Mouse (Mus musculus) adrenal gland, postnatal 4 days (tissue): Measurements from ENCODE around the gene Rps6ka6. TPM values are rescaled to one million over a fixed set of nuclear protein-coding genes. Genes with fewer than 3 reads are reported as not detected.
A peak's percentile ranks its signal among the peaks of the same experiment; 100 is the strongest.

Experiments used
- DNase-seq, 2 experiments: peaks; one replicate each; pipeline ENCODE4 v3.0.0; 2021 to 2022; ENCODE audit warnings: low spot score in 2 of 2, mixed read lengths in 2 of 2
- long read RNA-seq, 2 experiments: library from polyadenylated mRNA; stranded (forward); transcript quantifications; one replicate each; pipeline ENCODE4 v2.0.0; 2021
- total RNA-seq, 2 experiments: library from RNA; stranded (reverse); gene quantifications; 2 replicates each; pipeline ENCODE4 v1.2.3; 2021

Rps6ka6 gene
- total RNA-seq = 1 to 10 TPM; 6.2 to 7.2 TPM
- long read RNA-seq, experiment 1 = 0 reads
- long read RNA-seq, experiment 2, full-length matches to known transcripts = 6 of 7 reads
- long read RNA-seq, experiment 2, partial matches to known transcripts = 1 of 7 reads
- long read RNA-seq, experiment 2, other reads (novel, unspliced or antisense) = 0 of 7 reads

GRCm38 (mm10) chrX:111537859-111538258 lies at the start of gene Rps6ka6:
Gene Rps6ka6 (minus strand): TSS chrX:111537959.
- no peak for DNase-seq

DNA sequence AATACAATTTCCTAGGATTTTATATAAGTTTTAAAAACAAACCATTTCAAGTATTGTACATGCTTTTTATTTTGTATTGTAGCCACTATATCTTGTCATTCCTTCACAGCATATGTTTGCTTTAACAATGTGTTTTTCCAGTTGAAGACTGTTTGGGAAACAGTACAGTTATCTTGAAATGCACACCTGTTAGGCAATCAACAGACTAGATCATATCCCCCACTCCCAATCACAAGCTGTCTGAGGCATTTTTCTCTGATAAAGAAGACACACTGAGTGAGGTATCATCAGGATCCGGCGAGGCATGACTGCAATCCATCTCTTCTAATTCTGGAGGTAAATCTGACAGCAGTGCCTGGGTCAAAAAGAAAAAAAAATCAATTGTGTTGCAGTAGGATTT lies 39.3 kb upstream of the Rps6ka6 start:
- no peak for DNase-seq

DNA sequence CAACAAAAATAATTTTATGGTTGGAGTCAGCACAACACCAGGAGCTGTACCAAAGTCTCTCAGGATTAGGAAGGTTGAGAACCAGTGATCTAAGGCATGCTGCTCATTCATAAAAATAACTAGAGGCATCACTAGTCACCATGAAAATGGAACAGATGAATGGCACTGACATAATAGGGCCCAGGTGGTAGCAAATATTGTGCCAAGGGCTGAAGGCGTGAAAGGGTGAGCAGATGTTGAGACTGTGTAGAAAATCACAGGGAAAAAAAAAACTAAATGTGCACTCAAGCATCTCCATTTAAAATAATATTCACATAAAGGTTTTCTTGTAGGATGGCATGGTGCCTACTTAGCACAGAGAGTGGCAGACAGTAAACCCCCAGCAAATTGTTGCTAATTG lies 19.6 kb downstream of the Rps6ka6 start:
- DNase-seq = no peak

DNA sequence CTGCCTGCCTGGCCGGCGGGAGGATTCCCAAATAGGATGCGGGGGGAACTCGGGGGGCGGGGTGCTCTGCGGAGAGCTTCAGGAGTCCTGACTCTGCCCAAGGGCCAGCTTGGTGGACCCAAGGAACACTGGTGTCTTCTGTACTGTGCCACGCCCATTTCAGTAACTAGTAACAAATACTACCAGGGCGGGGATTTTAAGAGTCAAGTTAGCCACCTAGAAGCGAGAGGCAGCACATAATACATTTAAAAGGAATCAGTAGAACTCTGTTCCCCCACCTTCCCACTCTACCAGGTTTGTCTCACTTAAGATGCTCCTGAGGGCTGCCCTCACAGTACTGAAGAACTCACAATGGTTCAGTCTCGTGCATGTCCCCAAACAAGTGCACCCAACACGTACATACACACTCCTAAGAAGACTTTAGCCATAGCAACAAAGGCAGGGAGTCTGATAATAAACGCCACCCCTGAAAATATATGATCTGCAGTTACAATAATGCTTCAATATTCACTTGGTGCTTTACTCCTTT lies 74.1 kb downstream of the Rps6ka6 start:
- no peak for DNase-seq

GRCm38 (mm10) chrX:111462833-111463564 lies 74.8 kb downstream of the Rps6ka6 start:
- peak in 1 of 2 experiments; percentile 3 for DNase-seq

GRCm38 (mm10) chrX:111462495-111462832 lies 75.3 kb downstream of the Rps6ka6 start:
- no peak for DNase-seq

DNA sequence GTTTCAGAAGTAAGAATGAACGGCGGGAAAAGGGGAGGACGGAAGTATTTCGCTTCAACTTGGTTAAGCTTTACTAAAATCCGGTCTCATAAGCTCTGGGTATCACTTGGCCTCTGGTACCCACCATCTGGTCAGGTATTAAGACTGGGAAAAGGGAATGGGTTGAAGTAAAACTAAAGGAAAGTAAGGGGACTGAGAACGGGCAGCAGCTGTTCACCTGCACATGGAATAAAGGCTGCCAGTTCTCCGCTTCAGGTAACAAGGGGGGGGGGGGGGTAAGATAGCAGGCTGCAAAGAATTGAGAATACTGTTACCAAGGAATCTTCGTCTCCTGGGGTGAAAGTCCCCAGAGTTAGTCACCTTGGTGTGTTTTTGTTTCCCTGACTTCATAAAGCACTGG lies 75.7 kb downstream of the Rps6ka6 start:
- DNase-seq = no peak

- DNase-seq = no peak
Measured at GRCm38 (mm10) chrX:111460166-111460565, 77.6 kb downstream of the Rps6ka6 start.

DNA sequence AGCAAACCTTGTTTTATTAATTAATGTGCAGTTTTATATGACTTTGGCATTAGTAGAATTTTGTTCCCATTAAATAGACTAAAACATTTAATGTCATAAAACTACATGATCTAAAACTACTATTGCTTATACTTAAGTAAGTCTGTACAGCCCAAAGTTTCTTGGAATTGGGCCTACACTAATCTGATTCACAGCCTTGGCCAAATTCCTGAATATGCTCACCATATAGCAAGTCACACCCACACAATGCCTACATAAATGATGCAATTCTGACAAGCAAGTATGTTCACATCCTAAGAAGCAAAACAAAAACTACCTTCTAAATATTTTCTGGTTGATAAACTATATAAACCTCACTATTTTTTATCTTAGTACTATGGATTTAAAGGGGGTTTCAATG lies 101.2 kb downstream of the Rps6ka6 start:
- DNase-seq = no peak

DNA sequence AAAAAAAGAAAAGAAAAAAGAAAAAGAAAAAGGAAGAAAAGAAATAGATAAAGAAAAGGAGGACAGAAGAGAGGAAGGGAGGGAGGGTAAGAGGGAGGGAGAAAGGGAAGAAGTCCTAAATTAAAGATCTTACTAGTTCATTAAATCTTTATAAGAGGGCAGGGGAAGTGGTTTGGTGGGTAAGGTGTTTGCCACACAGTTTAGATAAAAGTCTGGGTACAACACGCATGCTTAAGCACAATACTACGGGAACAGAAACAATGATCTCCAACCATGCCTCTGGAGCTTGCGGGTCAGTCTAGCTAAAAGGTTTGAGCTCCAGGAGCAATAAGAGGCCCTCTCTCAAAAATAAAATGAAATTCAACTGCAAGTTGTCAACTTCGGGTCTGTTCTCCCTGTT lies 123.0 kb downstream of the Rps6ka6 start:
- DNase-seq = no peak

- DNase-seq = no peak
Measured at GRCm38 (mm10) chrX:111404816-111405215, 132.9 kb downstream of the Rps6ka6 start.

- DNase-seq = no peak
Measured at GRCm38 (mm10) chrX:111377020-111377419, 160.7 kb downstream of the Rps6ka6 start.

DNA sequence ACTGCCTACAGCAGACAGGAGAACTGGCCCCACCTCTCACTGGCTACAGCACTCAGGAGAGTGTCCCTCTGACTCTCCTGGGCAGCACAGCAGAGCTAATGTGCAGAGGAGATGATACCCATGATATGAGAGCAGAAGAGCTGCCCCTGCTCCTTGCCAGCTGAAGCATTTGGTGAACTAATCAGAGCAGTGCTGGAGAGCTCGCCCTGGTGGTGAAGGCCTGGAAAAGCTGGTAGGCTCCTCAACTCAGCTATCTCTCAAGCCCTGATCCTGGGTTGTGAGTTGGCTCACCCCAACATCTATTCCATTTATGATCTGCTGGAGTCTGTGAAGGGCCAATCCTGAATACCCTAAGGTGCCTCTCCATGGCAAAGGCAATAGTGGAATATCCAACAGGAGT lies 163.6 kb downstream of the Rps6ka6 start:
- DNase-seq = no peak

Other genes starting within 250 kb of the Rps6ka6 start
- gene Hdx, start 159.1 kb upstream of the Rps6ka6 start, total RNA-seq = 1 to 10 TPM; 1.3 to 1.5 TPM